Mouse (Mus musculus) limb, embryonic 11.5 days (tissue): Measurements from ENCODE around the gene Ldlrad3. TPM values are rescaled to one million over a fixed set of nuclear protein-coding genes. Genes with fewer than 3 reads are reported as not detected.

ENCODE experiments used
- ATAC-seq: fragments of 200-750 bp; cut with Nextera tagmentation; 2 replicates; pipeline ENCODE4 v1.8.0; 2017; ENCODE audit warnings: low read depth; ENCODE audit not compliant: insufficient number of reproducible peaks, low FRiP score, low TSS enrichment
- DNase-seq: peaks from one replicate; pipeline ENCODE4 v3.0.0-alpha.2; 2015; ENCODE audit warnings: low spot score
- H3K27ac ChIP-seq: fragments of 300-500 bp; sonication (generic); replicated peaks from 2 replicates; pipeline ENCODE4 v1.5.1; 2014; ENCODE audit warnings: low read depth, mild to moderate bottlenecking, low read length
- H3K27me3 ChIP-seq: fragments of 300-500 bp; sonication (generic); 2 replicates; pipeline ENCODE4 v1.6.1; 2014; ENCODE audit warnings: mild to moderate bottlenecking, low read length, mixed read lengths; ENCODE audit not compliant: control insufficient read depth, insufficient read depth
- H3K36me3 ChIP-seq: fragments of 300-500 bp; sonication (generic); 2 replicates; pipeline ENCODE4 v1.6.1; 2014; ENCODE audit warnings: mild to moderate bottlenecking, low read length, moderate library complexity, mixed read lengths; ENCODE audit not compliant: control insufficient read depth, insufficient read depth
- H3K4me1 ChIP-seq: fragments of 300-500 bp; sonication (generic); 2 replicates; pipeline ENCODE4 v1.6.1; 2014; ENCODE audit warnings: low read length, mixed read lengths; ENCODE audit not compliant: control insufficient read depth, insufficient read depth
- H3K4me2 ChIP-seq: fragments of 300-500 bp; sonication (generic); 2 replicates; pipeline ENCODE4 v1.6.1; 2014; ENCODE audit warnings: low read depth, mild to moderate bottlenecking, moderate library complexity; ENCODE audit not compliant: severe bottlenecking
- H3K4me3 ChIP-seq: fragments of 300-500 bp; sonication (generic); 2 replicates; pipeline ENCODE4 v1.5.1; 2014; ENCODE audit warnings: low read depth, low read length
- H3K9ac ChIP-seq: fragments of 300-500 bp; sonication (generic); 2 replicates; pipeline ENCODE4 v1.6.1; 2014; ENCODE audit warnings: mild to moderate bottlenecking, low read length
- H3K9me3 ChIP-seq: fragments of 300-500 bp; sonication (generic); 2 replicates; pipeline ENCODE4 v1.6.1; 2016; ENCODE audit warnings: low read length; ENCODE audit not compliant: control insufficient read depth
- WGBS: fragments of 180-500 bp; shearing (Covaris S2); extraction: QIAGEN DNeasy Blood & Tissue Kit; methylation state at CpG from one replicate; pipeline ENCODE4 v1.1.7; 2014; 5-methylcytosine and 5-hydroxymethylcytosine counted together
- polyA plus RNA-seq: library from polyadenylated mRNA; unstranded; fragments of >200 nt; fragmentation: Nextera tagmentation; extraction: Ambion mirVana; gene quantifications from 2 replicates; pipeline ENCODE4 v1.2.1, GENCODE M21; 2014

Ldlrad3 gene
- polyA plus RNA-seq, 1 experiment from 2014 or later, result 57.5 TPM

GRCm38 (mm10) chr2:101986344-101987087 is 199.7 kb downstream of the Ldlrad3 start:
- Histone ChIP-seq H3K27me3 (no peaks in the 10 kb centered on the region), H3K4me2 (no peak overlapping the region), H3K27ac (no peak overlapping the region), H3K36me3 (no peaks in the 10 kb centered on the region), H3K4me1 (peaks cover 17% of the 10 kb centered on the region), H3K9ac (no peak overlapping the region), H3K9me3 (no peaks in the 10 kb centered on the region), H3K4me3 (no peak overlapping the region)
- 90% methylated on average over 3 of the region's 3 CpGs for WGBS
- no peak for ATAC-seq
- DNase-seq, result no peak

GRCm38 (mm10) chr2:101983853-101984543 is 202.2 kb downstream of the Ldlrad3 start:
- Histone ChIP-seq H3K27me3 (no peaks in the 10 kb centered on the region), H3K36me3 (no peaks in the 10 kb centered on the region), H3K4me2 (no peak overlapping the region), H3K4me1 (peaks cover 26% of the 10 kb centered on the region), H3K4me3 (no peak overlapping the region), H3K9ac (no peak overlapping the region), H3K9me3 (no peaks in the 10 kb centered on the region), H3K27ac (no peak overlapping the region; the same call in 1 of the 2 replicates)
- ATAC-seq (no peak), DNase-seq (no peak)
- 84% methylated on average over 9 of the region's 9 CpGs for WGBS

- peaks cover 33% of the 10 kb centered on the region for H3K4me1 ChIP-seq
- no peak overlapping the region for H3K27ac ChIP-seq
- peak; percentile 64 for DNase-seq
These were observed 202.9 kb downstream of the Ldlrad3 start for GRCm38 (mm10) chr2:101983082-101983852.

GRCm38 (mm10) chr2:101981964-101982498 is 204.2 kb downstream of the Ldlrad3 start:
- no peak overlapping the region for H3K4me2 ChIP-seq
- no peak for DNase-seq
- H3K4me1 ChIP-seq, result peaks cover 33% of the 10 kb centered on the region
- no peak overlapping the region; the same call in 1 of the 2 replicates for H3K27ac ChIP-seq
- no peaks in the 10 kb centered on the region for H3K27me3 ChIP-seq
- H3K36me3 ChIP-seq, result no peaks in the 10 kb centered on the region
- no peak for ATAC-seq
- WGBS, result 89% methylated on average over 6 of the region's 6 CpGs
- no peak overlapping the region for H3K4me3 ChIP-seq
- H3K9ac ChIP-seq, result no peak overlapping the region
- no peaks in the 10 kb centered on the region for H3K9me3 ChIP-seq

More at GRCm38 (mm10) chr2:101983082-101983852, 202.9 kb downstream of the Ldlrad3 start:
- Histone ChIP-seq H3K4me3 (no peak overlapping the region), H3K9ac (no peak overlapping the region; the same call in 1 of the 2 replicates), H3K27me3 (no peaks in the 10 kb centered on the region), H3K36me3 (no peaks in the 10 kb centered on the region), H3K4me2 (no peak overlapping the region), H3K9me3 (no peaks in the 10 kb centered on the region)
- WGBS, result 26% methylated on average over 15 of the region's 15 CpGs
- peak; percentile 56; the same call in 1 of the 2 replicates for ATAC-seq

GRCm38 (mm10) chr2:101981211-101981610 is 205.0 kb downstream of the Ldlrad3 start:
- Histone ChIP-seq H3K9ac (no peak overlapping the region), H3K4me2 (no peak overlapping the region), H3K9me3 (no peaks in the 10 kb centered on the region), H3K4me1 (peaks cover 33% of the 10 kb centered on the region), H3K27ac (no peak overlapping the region), H3K36me3 (no peaks in the 10 kb centered on the region), H3K27me3 (no peaks in the 10 kb centered on the region), H3K4me3 (no peak overlapping the region)
- no peak for DNase-seq
- 85% methylated on average over 2 of the region's 2 CpGs for WGBS
- no peak for ATAC-seq

- peaks cover 33% of the 10 kb centered on the region for H3K4me1 ChIP-seq
- 62% methylated on average over 8 of the region's 8 CpGs for WGBS
- DNase-seq (no peak), ATAC-seq (no peak)
- no peak overlapping the region for H3K4me2 ChIP-seq
- H3K36me3 ChIP-seq, result no peaks in the 10 kb centered on the region
- H3K4me3 ChIP-seq, result no peak overlapping the region
- no peak overlapping the region for H3K9ac ChIP-seq
- H3K27me3 ChIP-seq, result no peaks in the 10 kb centered on the region
- H3K9me3 ChIP-seq, result no peaks in the 10 kb centered on the region
- no peak overlapping the region for H3K27ac ChIP-seq
These were observed 205.7 kb downstream of the Ldlrad3 start for GRCm38 (mm10) chr2:101980456-101980947.

- Histone ChIP-seq H3K27ac (no peak overlapping the region), H3K4me2 (no peak overlapping the region), H3K27me3 (no peaks in the 10 kb centered on the region), H3K9me3 (no peaks in the 10 kb centered on the region), H3K4me1 (peaks cover 30% of the 10 kb centered on the region), H3K4me3 (no peak overlapping the region), H3K9ac (no peak overlapping the region), H3K36me3 (no peaks in the 10 kb centered on the region)
- ATAC-seq (no peak), DNase-seq (peak; percentile 56)
- WGBS, result 31% methylated on average over 21 of the region's 21 CpGs
These were observed 207.4 kb downstream of the Ldlrad3 start for GRCm38 (mm10) chr2:101978534-101979525.
